Mouse (Mus musculus) c-Kit-negative CD71-positive TER-119-positive erythroid progenitor cells, embryonic 14.5 days (primary cell): ENCODE measurements at regions not wholly inside any gene's neighbourhood (a gene's known extent, or its start where the extent isn't known, plus 50 kb on each side); places are given as distances from the start of the nearest gene placed in this dataset.

Source experiments
- DNase-seq: peaks from one replicate; pipeline ENCODE4 v3.0.0-alpha.2; 2013; ENCODE audit warnings: low read depth, low spot score

GRCm38 (mm10) chr10:16742246-16742645, 980.8 kb upstream of the Cited2 start:
- DNase-seq, result no peak

- DNase-seq, result no peak
Measured at GRCm38 (mm10) chr10:16751546-16751945, 971.5 kb upstream of the Cited2 start.

GRCm38 (mm10) chr10:16789641-16790243, 933.3 kb upstream of the Cited2 start:
- DNase-seq, result no peak

DNA sequence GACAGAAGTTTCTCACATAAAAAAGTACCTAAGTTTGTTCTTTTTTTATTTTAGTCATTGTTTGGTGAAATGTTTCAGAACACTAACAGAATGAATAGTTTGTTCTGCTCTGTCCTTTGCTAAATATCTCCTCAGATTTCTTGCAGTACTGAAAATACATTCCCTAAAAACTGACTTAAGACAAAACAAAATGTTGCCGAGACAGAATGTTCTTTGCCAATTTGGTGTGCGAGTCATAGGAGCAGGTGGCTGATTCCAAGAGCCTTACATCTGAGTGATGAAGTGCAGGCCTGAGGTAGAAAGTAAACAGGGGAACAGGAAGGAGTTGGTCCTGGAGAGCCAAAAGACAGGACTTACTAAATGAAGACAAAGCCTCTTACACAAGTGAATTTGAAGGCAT, 919.0 kb upstream of the Cited2 start:
- DNase-seq, result no peak

GRCm38 (mm10) chr10:16810716-16811115, 912.3 kb upstream of the Cited2 start:
- DNase-seq, result no peak

GRCm38 (mm10) chr10:16814013-16814412, 909.0 kb upstream of the Cited2 start:
- DNase-seq, result no peak

GRCm38 (mm10) chr10:16861534-16861933, 861.5 kb upstream of the Cited2 start:
- DNase-seq, result no peak

GRCm38 (mm10) chr10:16866914-16867313, 856.1 kb upstream of the Cited2 start:
- no peak for DNase-seq

GRCm38 (mm10) chr10:16874131-16874530, 848.9 kb upstream of the Cited2 start:
- DNase-seq, result no peak

DNA sequence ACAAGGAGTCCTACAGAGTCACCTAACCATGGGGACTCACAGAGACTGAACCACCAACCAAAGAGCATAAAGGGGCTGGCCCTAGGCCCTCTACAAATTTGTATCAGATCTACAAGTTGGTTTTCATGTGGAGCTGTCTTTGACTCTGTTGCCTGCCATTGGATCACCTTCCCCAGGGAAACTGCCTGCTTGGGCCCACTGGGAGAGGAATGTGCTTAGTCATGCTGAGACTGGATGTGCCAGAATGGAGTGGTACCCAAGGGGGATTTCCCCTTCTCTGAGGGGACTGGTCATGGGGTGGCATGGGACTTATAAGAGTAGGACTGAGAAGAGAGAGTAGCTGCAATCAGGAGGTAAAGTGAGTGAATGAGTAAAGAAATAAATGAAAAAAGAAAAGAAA, 844.8 kb upstream of the Cited2 start:
- no peak for DNase-seq

- DNase-seq, result no peak
Measured at GRCm38 (mm10) chr10:16893316-16893715, 829.7 kb upstream of the Cited2 start.

GRCm38 (mm10) chr10:16895332-16895731, 827.7 kb upstream of the Cited2 start:
- DNase-seq, result no peak

GRCm38 (mm10) chr10:16922888-16923287, 800.1 kb upstream of the Cited2 start:
- no peak for DNase-seq

DNA sequence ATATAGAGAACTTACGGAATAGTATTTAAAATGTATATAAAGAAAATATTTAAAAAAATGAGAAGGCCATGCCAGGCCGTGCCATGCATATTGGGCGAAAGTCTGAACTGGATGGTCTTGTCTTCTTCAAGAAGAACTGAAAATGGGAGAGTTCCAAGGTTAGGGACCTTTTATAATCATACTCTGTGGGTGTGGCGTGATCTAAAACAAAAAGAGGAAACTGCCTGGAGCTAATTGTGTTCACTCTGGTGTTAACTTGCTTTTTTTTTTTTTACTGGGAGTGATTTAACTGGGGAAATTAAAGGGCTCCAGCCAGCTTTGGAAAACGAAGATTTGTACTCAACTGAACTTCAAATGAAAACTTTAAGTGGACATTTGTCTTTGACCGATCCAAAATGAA, 799.2 kb upstream of the Cited2 start:
- DNase-seq, result no peak

DNA sequence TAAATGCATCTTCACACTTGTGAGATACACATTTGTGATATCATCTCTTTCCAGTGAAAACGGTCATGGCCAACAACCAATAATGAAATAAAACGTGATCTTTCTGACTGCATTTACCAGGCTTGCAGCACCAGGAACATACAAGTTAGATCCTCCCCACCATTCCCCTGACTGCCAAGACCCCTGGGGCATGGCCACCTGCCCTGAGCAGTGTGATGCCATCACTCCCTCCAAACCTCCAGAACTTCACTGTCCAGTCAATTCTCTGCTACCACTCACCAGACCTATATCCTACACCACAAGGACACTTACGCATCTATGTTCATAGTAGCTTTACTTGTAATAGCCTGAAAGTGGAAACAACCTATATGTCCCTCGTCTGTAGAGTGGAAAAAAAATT, 785.3 kb upstream of the Cited2 start:
- no peak for DNase-seq

DNA sequence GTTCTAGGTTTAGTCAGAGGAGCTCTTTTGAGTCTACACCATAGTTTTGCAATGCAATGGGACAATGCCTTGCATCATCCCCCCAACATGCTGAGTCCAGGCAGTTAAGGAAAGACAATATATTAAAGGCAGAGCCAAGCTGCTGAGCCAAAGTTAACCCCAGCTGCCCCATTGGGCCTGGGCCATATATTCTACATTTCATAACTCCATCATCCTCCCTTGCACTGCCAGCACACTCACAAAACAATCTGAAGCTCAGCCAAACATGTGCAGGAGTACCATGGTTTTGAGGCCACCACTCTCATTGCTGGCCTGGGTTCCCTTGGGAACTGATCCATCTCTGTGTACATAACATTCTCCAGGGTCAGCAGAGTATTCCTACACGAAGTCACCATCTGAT, 771.4 kb upstream of the Cited2 start:
- DNase-seq, result no peak

DNA sequence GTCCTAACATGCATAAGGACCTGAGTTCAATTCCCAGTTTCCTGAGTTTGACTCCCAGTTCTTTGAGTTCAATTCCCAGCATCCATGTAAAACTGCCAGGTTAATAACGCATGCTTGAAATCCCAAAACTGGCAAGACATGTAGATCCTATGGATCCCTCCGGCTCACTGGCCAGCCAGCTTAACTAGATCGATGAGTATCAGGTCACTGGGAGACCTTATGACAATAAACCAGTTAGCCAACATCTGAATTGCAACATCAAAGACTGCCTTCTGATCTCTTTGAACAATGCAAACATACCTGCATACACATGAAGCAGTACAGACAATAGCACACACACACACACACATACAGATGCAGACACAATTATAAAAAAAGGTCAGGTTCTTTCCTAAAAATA, 762.0 kb upstream of the Cited2 start:
- DNase-seq, result no peak

DNA sequence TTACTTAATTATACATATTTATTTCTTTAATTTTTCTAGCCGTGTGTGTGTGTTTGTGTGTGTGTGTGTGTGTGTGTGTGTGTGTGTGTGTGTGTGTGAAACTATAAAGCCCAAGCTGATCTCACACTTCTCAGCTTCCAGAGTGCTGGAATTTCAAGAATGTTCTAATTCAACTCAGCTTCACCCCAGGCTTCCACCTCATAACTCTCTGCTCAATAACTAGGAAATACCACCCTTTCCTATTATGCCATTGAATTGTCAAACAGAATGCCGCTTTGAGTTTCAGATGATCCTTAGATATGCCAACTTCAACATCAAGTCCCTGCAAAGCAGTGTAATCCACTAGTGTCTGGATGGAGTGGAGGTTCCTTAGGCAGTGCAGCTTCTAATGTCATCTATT, 760.6 kb upstream of the Cited2 start:
- DNase-seq, result no peak

DNA sequence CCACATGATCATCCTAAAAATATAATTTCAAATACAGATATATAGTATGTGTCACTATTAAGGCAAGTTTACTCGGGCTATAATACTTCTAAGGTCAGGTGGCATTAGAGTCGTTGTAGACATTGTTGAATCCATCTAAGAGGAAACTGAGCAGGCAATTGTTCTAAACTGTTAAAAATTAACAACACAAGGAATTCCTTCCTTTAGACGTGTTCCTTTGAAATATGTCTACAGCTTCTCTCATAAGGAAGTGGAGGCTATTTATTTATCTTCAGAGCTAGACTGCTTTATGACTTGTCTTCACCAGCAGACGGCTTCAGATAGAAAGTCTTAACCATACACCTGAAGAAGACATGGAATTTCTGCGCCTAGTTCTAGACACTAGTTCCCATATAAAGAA, 744.2 kb upstream of the Cited2 start:
- no peak for DNase-seq

- no peak for DNase-seq
Measured at GRCm38 (mm10) chr10:16990227-16990626, 732.8 kb upstream of the Cited2 start.

DNA sequence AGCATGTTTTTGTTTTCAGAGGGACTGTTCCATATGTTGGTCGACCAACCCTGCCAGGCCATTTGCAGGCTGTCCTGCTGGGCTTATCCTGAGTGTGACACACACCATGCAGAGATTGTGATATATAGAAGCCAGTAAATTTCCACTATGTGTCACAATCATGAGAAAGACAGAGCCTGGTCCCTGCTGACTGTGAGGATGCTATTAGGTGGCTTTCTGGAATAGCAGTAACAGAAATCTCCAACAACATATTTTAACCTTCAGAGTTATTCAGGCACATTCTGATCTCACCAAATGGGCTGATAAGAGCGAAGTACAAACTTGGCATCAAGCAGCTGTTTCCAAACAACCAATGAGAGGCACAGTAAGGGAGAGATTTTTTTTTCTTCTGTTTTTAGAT, 729.2 kb upstream of the Cited2 start:
- DNase-seq, result no peak

GRCm38 (mm10) chr10:16994526-16994925, 728.5 kb upstream of the Cited2 start:
- no peak for DNase-seq

GRCm38 (mm10) chr10:16995010-16995409, 728.0 kb upstream of the Cited2 start:
- DNase-seq, result no peak

DNA sequence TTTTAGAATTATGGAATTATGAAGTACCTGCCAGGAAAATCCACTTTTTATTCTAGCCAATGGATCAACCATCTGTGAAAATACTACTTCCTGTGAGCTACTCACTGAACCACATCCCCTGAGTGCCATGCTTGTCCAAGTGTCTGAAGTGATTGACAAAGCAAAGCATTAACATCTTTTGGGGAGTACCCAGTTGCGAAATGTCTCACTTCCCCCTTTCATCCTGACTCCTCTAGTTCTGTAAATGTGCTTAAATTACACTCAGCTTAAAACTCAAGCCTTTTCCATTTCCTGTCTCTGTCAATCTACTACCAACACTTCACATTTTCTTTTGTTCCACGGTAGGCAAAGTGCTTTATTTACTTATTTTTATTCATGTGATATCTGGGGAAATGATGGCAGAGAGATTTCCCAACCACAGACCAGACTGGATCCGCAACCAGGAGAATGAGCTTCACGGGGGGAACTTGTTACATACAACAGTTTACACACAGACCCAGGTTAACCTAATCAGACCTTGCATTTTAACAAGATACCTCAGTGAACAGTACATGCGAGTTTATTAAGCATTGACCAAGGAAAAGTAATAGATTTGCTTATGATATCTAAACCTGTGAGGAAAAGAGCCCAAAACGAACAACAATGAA, 726.1 kb upstream of the Cited2 start:
- no peak for DNase-seq
